Mouse (Mus musculus): ENCODE measurements at regions not wholly inside any gene's neighbourhood (a gene's known extent, or its start where the extent isn't known, plus 50 kb on each side); places are given as distances from the start of the nearest gene placed in this dataset.

- DNase-seq = peak; percentile 34 to 43
- TF ChIP-seq POLR2A (IDR thresholded peaks at IDR 0.05; ENCODE audit: borderline replicate concordance, insufficient read depth, low read length) = no peak
- TF ChIP-seq CTCF (IDR thresholded peaks at IDR 0.05; ENCODE audit: borderline replicate concordance, insufficient read depth, low read depth, low read length) = peak; percentile 30; the same call in 1 of the 2 replicates
- no peak overlapping the region for H3K27ac ChIP-seq (ENCODE audit: insufficient read depth, low read length)
- no peaks in the 10 kb centered on the region for H3K4me1 ChIP-seq (ENCODE audit: control insufficient read depth, insufficient read depth, low read length)
- H3K27me3 ChIP-seq (ENCODE audit: control insufficient read depth, insufficient read depth, low read length) = no peaks in the 10 kb centered on the region
- H3K4me3 ChIP-seq (replicated peaks; ENCODE audit: insufficient read depth, low read depth, low read length) = no peak overlapping the region
- WGBS = 98% methylated on average over 1 of the region's 1 CpGs
Observed at GRCm38 (mm10) chr3:115541789-115542188, 173.1 kb downstream of the S1pr1 start.

GRCm38 (mm10) chr3:115538355-115538754 lies 176.5 kb downstream of the S1pr1 start:
- Histone ChIP-seq H3K27ac (ENCODE audit: insufficient read depth, low read length) (no peak overlapping the region), H3K4me3 (replicated peaks; ENCODE audit: insufficient read depth, low read depth, low read length) (no peak overlapping the region), H3K27me3 (ENCODE audit: control insufficient read depth, insufficient read depth, low read length) (no peaks in the 10 kb centered on the region), H3K4me1 (ENCODE audit: control insufficient read depth, insufficient read depth, low read length) (no peaks in the 10 kb centered on the region)
- 89% methylated on average over 6 of the region's 6 CpGs for WGBS
- TF ChIP-seq POLR2A (IDR thresholded peaks at IDR 0.05; ENCODE audit: borderline replicate concordance, insufficient read depth, low read length) = no peak
- no peak for TF ChIP-seq CTCF (IDR thresholded peaks at IDR 0.05; ENCODE audit: borderline replicate concordance, insufficient read depth, low read depth, low read length)
- no peak for DNase-seq

- TF ChIP-seq CTCF (IDR thresholded peaks at IDR 0.05; ENCODE audit: borderline replicate concordance, insufficient read depth, low read depth, low read length) (no peak), POLR2A (IDR thresholded peaks at IDR 0.05; ENCODE audit: borderline replicate concordance, insufficient read depth, low read length) (no peak)
- 89% methylated on average over 18 of the region's 18 CpGs for WGBS
- Histone ChIP-seq H3K4me1 (ENCODE audit: control insufficient read depth, insufficient read depth, low read length) (no peaks in the 10 kb centered on the region), H3K27ac (ENCODE audit: insufficient read depth, low read length) (no peak overlapping the region), H3K27me3 (ENCODE audit: control insufficient read depth, insufficient read depth, low read length) (no peaks in the 10 kb centered on the region), H3K4me3 (replicated peaks; ENCODE audit: insufficient read depth, low read depth, low read length) (no peak overlapping the region)
- DNase-seq = no peak
Observed at GRCm38 (mm10) chr3:115532141-115532735, 182.6 kb downstream of the S1pr1 start.

- H3K4me1 ChIP-seq (ENCODE audit: control insufficient read depth, insufficient read depth, low read length) = no peaks in the 10 kb centered on the region
- TF ChIP-seq CTCF (IDR thresholded peaks at IDR 0.05; ENCODE audit: borderline replicate concordance, insufficient read depth, low read depth, low read length) (no peak), POLR2A (IDR thresholded peaks at IDR 0.05; ENCODE audit: borderline replicate concordance, insufficient read depth, low read length) (no peak)
- WGBS = 43% methylated on average over 3 of the region's 3 CpGs
- no peak for DNase-seq
- H3K27ac ChIP-seq (ENCODE audit: insufficient read depth, low read length) = no peak overlapping the region
- no peaks in the 10 kb centered on the region for H3K27me3 ChIP-seq (ENCODE audit: control insufficient read depth, insufficient read depth, low read length)
- H3K4me3 ChIP-seq (replicated peaks; ENCODE audit: insufficient read depth, low read depth, low read length) = no peak overlapping the region
Observed at GRCm38 (mm10) chr3:115530441-115530840, 184.4 kb downstream of the S1pr1 start.

GRCm38 (mm10) chr3:115529918-115530317 lies 185.0 kb downstream of the S1pr1 start:
- WGBS = 54% methylated on average over 4 of the region's 4 CpGs
- TF ChIP-seq POLR2A (IDR thresholded peaks at IDR 0.05; ENCODE audit: borderline replicate concordance, insufficient read depth, low read length) (no peak), CTCF (IDR thresholded peaks at IDR 0.05; ENCODE audit: borderline replicate concordance, insufficient read depth, low read depth, low read length) (peak; percentile 34; the same call in 1 of the 2 replicates)
- no peak overlapping the region for H3K27ac ChIP-seq (ENCODE audit: insufficient read depth, low read length)
- H3K4me1 ChIP-seq (ENCODE audit: control insufficient read depth, insufficient read depth, low read length) = no peaks in the 10 kb centered on the region
- no peak overlapping the region for H3K4me3 ChIP-seq (replicated peaks; ENCODE audit: insufficient read depth, low read depth, low read length)
- no peak for DNase-seq
- no peaks in the 10 kb centered on the region for H3K27me3 ChIP-seq (ENCODE audit: control insufficient read depth, insufficient read depth, low read length)

GRCm38 (mm10) chr3:115523515-115523914 lies 191.4 kb downstream of the S1pr1 start:
- Histone ChIP-seq H3K4me3 (replicated peaks; ENCODE audit: insufficient read depth, low read depth, low read length) (no peak overlapping the region), H3K27me3 (ENCODE audit: control insufficient read depth, insufficient read depth, low read length) (no peaks in the 10 kb centered on the region), H3K4me1 (ENCODE audit: control insufficient read depth, insufficient read depth, low read length) (no peaks in the 10 kb centered on the region), H3K27ac (ENCODE audit: insufficient read depth, low read length) (no peak overlapping the region)
- TF ChIP-seq CTCF (IDR thresholded peaks at IDR 0.05; ENCODE audit: borderline replicate concordance, insufficient read depth, low read depth, low read length) (no peak), POLR2A (IDR thresholded peaks at IDR 0.05; ENCODE audit: borderline replicate concordance, insufficient read depth, low read length) (no peak)
- no peak for DNase-seq
- WGBS = 79% methylated on average over 2 of the region's 2 CpGs

GRCm38 (mm10) chr3:115515645-115516044 lies 199.2 kb downstream of the S1pr1 start:
- Histone ChIP-seq H3K4me3 (replicated peaks; ENCODE audit: insufficient read depth, low read depth, low read length) (no peak overlapping the region), H3K27ac (ENCODE audit: insufficient read depth, low read length) (no peak overlapping the region), H3K27me3 (ENCODE audit: control insufficient read depth, insufficient read depth, low read length) (no peaks in the 10 kb centered on the region), H3K4me1 (ENCODE audit: control insufficient read depth, insufficient read depth, low read length) (no peaks in the 10 kb centered on the region)
- DNase-seq = no peak
- 67% methylated on average over 4 of the region's 4 CpGs for WGBS
- TF ChIP-seq CTCF (IDR thresholded peaks at IDR 0.05; ENCODE audit: borderline replicate concordance, insufficient read depth, low read depth, low read length) = no peak
- TF ChIP-seq POLR2A (IDR thresholded peaks at IDR 0.05; ENCODE audit: borderline replicate concordance, insufficient read depth, low read length) = no peak

- no peaks in the 10 kb centered on the region for H3K27me3 ChIP-seq (ENCODE audit: control insufficient read depth, insufficient read depth, low read length)
- TF ChIP-seq POLR2A (IDR thresholded peaks at IDR 0.05; ENCODE audit: borderline replicate concordance, insufficient read depth, low read length) (no peak), CTCF (IDR thresholded peaks at IDR 0.05; ENCODE audit: borderline replicate concordance, insufficient read depth, low read depth, low read length) (no peak)
- peak in 1 of 2 experiments; percentile 4 for DNase-seq
- no peak overlapping the region for H3K27ac ChIP-seq (ENCODE audit: insufficient read depth, low read length)
- no peak overlapping the region for H3K4me3 ChIP-seq (replicated peaks; ENCODE audit: insufficient read depth, low read depth, low read length)
- 86% methylated on average over 4 of the region's 4 CpGs for WGBS
- H3K4me1 ChIP-seq (ENCODE audit: control insufficient read depth, insufficient read depth, low read length) = no peaks in the 10 kb centered on the region
Observed at GRCm38 (mm10) chr3:115509658-115510057, 205.2 kb downstream of the S1pr1 start.

All from cerebellum, adult 2 months (tissue).